Mouse (Mus musculus): ENCODE measurements around the gene Dnm3. TPM values are rescaled to one million over a fixed set of nuclear protein-coding genes. Genes with fewer than 3 reads are reported as not detected.

The Dnm3 gene
- total and polyA plus RNA-seq, 3 experiments = not detected

GRCm38 (mm10) chr1:162209487-162210149, 268.2 kb downstream of the Dnm3 start:
- Histone ChIP-seq H3K9ac (ENCODE audit: control insufficient read depth, low read depth, low read length, poor library complexity, severe bottlenecking) (no peak overlapping the region), H3K4me3 (ENCODE audit: control insufficient read depth in 1 of 2, insufficient read depth in 1 of 2, low read depth in 2 of 2, low read length in 2 of 2) (no peak overlapping the region), H3K27me3 (ENCODE audit: control insufficient read depth in 1 of 2, insufficient read depth in 2 of 2, low read length in 2 of 2) (no peaks in the 10 kb centered on the region; a peak in 1 of 4 replicates), H3K79me2 (ENCODE audit: control insufficient read depth, insufficient read depth, low read length, poor library complexity) (no peaks in the 10 kb centered on the region), H3K9me3 (replicated peaks; ENCODE audit: insufficient read depth, low read length) (no peaks in the 10 kb centered on the region), H3K27ac (ENCODE audit: control insufficient read depth, low read depth, low read length) (no peak overlapping the region), H3K4me1 (ENCODE audit: control insufficient read depth in 1 of 2, insufficient read depth in 2 of 2, low read length in 2 of 2) (no peaks in the 10 kb centered on the region), H3K36me3 (ENCODE audit: control insufficient read depth in 1 of 2, insufficient read depth in 2 of 2, low read length in 2 of 2) (no peaks in the 10 kb centered on the region)
- no peak for DNase-seq (ENCODE audit: low read depth, low spot score)
- TF ChIP-seq ETS1 (IDR thresholded peaks at IDR 0.05; ENCODE audit: low read depth, low read length) = no peak

DNA sequence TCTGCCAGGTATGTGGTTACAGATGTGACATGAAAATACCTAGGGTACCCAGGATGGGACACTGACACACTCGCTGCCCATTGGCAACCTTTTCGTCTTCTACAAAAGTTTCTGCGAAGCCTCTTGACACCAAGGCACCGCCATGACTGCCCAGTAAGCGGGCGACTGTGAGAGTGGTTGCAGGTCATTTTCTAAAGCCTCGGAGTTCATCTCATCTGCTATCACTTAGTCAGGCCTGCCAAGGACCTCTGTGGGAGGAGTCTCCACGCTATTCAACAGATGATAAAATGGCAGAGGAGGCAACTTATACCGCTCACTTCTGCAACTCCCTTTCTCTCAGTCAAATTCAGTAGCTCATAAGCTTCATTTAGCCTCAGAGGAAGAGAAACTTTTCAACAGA, 268.8 kb downstream of the Dnm3 start:
- Histone ChIP-seq H3K4me3 (ENCODE audit: control insufficient read depth in 1 of 2, insufficient read depth in 1 of 2, low read depth in 2 of 2, low read length in 2 of 2) (no peak overlapping the region), H3K4me1 (ENCODE audit: control insufficient read depth in 1 of 2, insufficient read depth in 2 of 2, low read length in 2 of 2) (no peaks in the 10 kb centered on the region), H3K27me3 (ENCODE audit: control insufficient read depth in 1 of 2, insufficient read depth in 2 of 2, low read length in 2 of 2) (no peaks in the 10 kb centered on the region), H3K9ac (ENCODE audit: control insufficient read depth, low read depth, low read length, poor library complexity, severe bottlenecking) (no peak overlapping the region), H3K36me3 (ENCODE audit: control insufficient read depth in 1 of 2, insufficient read depth in 2 of 2, low read length in 2 of 2) (no peaks in the 10 kb centered on the region), H3K9me3 (replicated peaks; ENCODE audit: insufficient read depth, low read length) (no peaks in the 10 kb centered on the region), H3K79me2 (ENCODE audit: control insufficient read depth, insufficient read depth, low read length, poor library complexity) (no peaks in the 10 kb centered on the region), H3K27ac (ENCODE audit: control insufficient read depth, low read depth, low read length) (no peak overlapping the region)
- TF ChIP-seq KAT2A (conservative IDR thresholded peaks at IDR 0.05; ENCODE audit: low read depth, low read length) = no peak
- DNase-seq (ENCODE audit: low read depth, low spot score) = no peak

DNA sequence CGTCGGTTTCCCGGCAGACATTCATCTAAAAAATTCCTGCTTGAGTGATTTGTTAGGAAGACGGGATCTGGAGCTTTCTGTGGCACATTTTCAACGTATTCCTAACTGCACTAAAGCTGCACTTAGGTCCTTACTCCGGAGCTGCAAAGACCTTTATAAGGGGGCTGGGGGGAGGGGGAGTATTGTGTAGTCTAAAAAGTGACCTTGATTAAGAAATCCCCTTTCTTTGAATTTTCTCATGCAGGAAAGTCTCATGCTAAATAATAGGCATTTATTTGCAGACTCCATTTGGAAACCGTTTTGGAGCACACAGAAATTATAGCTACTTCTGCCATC, 270.2 kb downstream of the Dnm3 start:
- Histone ChIP-seq H3K79me2 (ENCODE audit: control insufficient read depth, insufficient read depth, low read length, poor library complexity) (no peaks in the 10 kb centered on the region), H3K9me3 (replicated peaks; ENCODE audit: insufficient read depth, low read length) (no peaks in the 10 kb centered on the region), H3K27ac (ENCODE audit: control insufficient read depth, low read depth, low read length) (no peak overlapping the region), H3K27me3 (ENCODE audit: control insufficient read depth in 1 of 2, insufficient read depth in 2 of 2, low read length in 2 of 2) (no peaks in the 10 kb centered on the region), H3K4me3 (ENCODE audit: control insufficient read depth in 1 of 2, insufficient read depth in 1 of 2, low read depth in 2 of 2, low read length in 2 of 2) (no peak overlapping the region), H3K9ac (ENCODE audit: control insufficient read depth, low read depth, low read length, poor library complexity, severe bottlenecking) (no peak overlapping the region), H3K4me1 (ENCODE audit: control insufficient read depth in 1 of 2, insufficient read depth in 2 of 2, low read length in 2 of 2) (no peaks in the 10 kb centered on the region), H3K36me3 (ENCODE audit: control insufficient read depth in 1 of 2, insufficient read depth in 2 of 2, low read length in 2 of 2) (no peaks in the 10 kb centered on the region)
- TF ChIP-seq GABPA (IDR thresholded peaks at IDR 0.05; ENCODE audit: low read depth, low read length) (no peak), POLR2AphosphoS5 (IDR thresholded peaks at IDR 0.05; ENCODE audit: borderline replicate concordance, low read depth, low read length) (no peak), BHLHE40 (IDR thresholded peaks at IDR 0.05; ENCODE audit: borderline replicate concordance, low read depth, low read length) (no peak), TAL1 (IDR thresholded peaks at IDR 0.05; ENCODE audit: low read length) (no peak), MEF2A (IDR thresholded peaks at IDR 0.05; ENCODE audit: extremely low read depth, insufficient replicate concordance, low read depth, low read length, poor library complexity, severe bottlenecking) (no peak), HCFC1 (IDR thresholded peaks at IDR 0.05; ENCODE audit: low read depth, low read length) (no peak), NELFE (IDR thresholded peaks at IDR 0.05; ENCODE audit: low read depth, low read length) (no peak), TCF12 (IDR thresholded peaks at IDR 0.05; ENCODE audit: low read depth, low read length) (no peak), ETS1 (IDR thresholded peaks at IDR 0.05; ENCODE audit: low read depth, low read length) (no peak), ZKSCAN1 (IDR thresholded peaks at IDR 0.05; ENCODE audit: low read depth, low read length) (no peak), KAT2A (conservative IDR thresholded peaks at IDR 0.05; ENCODE audit: low read depth, low read length) (no peak), SMC3 (IDR thresholded peaks at IDR 0.05; ENCODE audit: low read depth, low read length) (no peak)
- no peak for DNase-seq (ENCODE audit: low read depth, low spot score)
